Mouse (Mus musculus) MEL (cell line): ENCODE measurements around the gene Dmrta2. TPM values are rescaled to one million over a fixed set of nuclear protein-coding genes. Genes with fewer than 3 reads are reported as not detected.

ENCODE experiments used
- DNase-seq: peaks from one replicate; pipeline ENCODE4 v3.0.0; 2011; ENCODE audit warnings: low read depth, low spot score
- H3K27ac ChIP-seq: 2 replicates; pipeline ENCODE4 v1.5.1; 2012; ENCODE audit warnings: low read depth, mild to moderate bottlenecking, control low read depth, low read length, moderate library complexity; ENCODE audit not compliant: control insufficient read depth
- H3K27me3 ChIP-seq, 2 experiments: fragments of 150-350 bp in 1 of 2; sonication (generic) in 1 of 2; 2 replicates each; pipeline ENCODE4 v1.6.1; 2012; ENCODE audit warnings: low read length in 2 of 2, mild to moderate bottlenecking in 2 of 2, improper control_type of control experiment in 1 of 2, moderate library complexity in 1 of 2; ENCODE audit not compliant: insufficient read depth in 2 of 2, control insufficient read depth in 1 of 2
- H3K36me3 ChIP-seq, 2 experiments: 2 replicates each; pipeline ENCODE4 v1.6.1; 2012 to 2014; ENCODE audit warnings: low read length in 2 of 2, improper control_type of control experiment in 1 of 2, inconsistent platforms in 1 of 2, mild to moderate bottlenecking in 1 of 2; ENCODE audit not compliant: insufficient read depth in 2 of 2, control insufficient read depth in 1 of 2
- H3K4me1 ChIP-seq, 2 experiments: fragments of 150-350 bp in 1 of 2; sonication (generic) in 1 of 2; 2 replicates each; pipeline ENCODE4 v1.6.1; 2012; ENCODE audit warnings: low read length in 2 of 2, improper control_type of control experiment in 1 of 2, mild to moderate bottlenecking in 1 of 2; ENCODE audit not compliant: insufficient read depth in 2 of 2, control insufficient read depth in 1 of 2
- H3K4me3 ChIP-seq, 2 experiments: fragments of 150-350 bp in 1 of 2; sonication (generic) in 1 of 2; 2 replicates each; pipeline ENCODE4 v1.5.1; 2012; ENCODE audit warnings: low read depth in 2 of 2, low read length in 2 of 2, mild to moderate bottlenecking in 2 of 2, moderate library complexity in 2 of 2, control low read depth in 1 of 2, improper control_type of control experiment in 1 of 2; ENCODE audit not compliant: control insufficient read depth in 1 of 2, insufficient read depth in 1 of 2
- H3K79me2 ChIP-seq: 2 replicates; pipeline ENCODE4 v1.6.1; 2012; ENCODE audit warnings: mild to moderate bottlenecking, low read length, moderate library complexity; ENCODE audit not compliant: control insufficient read depth, poor library complexity, insufficient read depth
- H3K9ac ChIP-seq: 2 replicates; pipeline ENCODE4 v1.6.1; 2012; ENCODE audit warnings: low read depth, mild to moderate bottlenecking, control low read depth, low read length, moderate library complexity; ENCODE audit not compliant: control insufficient read depth, poor library complexity, severe bottlenecking
- H3K9me3 ChIP-seq: fragments of 150-350 bp; sonication (generic); replicated peaks from 2 replicates; pipeline ENCODE4 v1.6.1; 2012; ENCODE audit warnings: mild to moderate bottlenecking, low read length, improper control_type of control experiment, moderate library complexity; ENCODE audit not compliant: insufficient read depth
- BHLHE40 ChIP-seq: IDR thresholded peaks from 2 replicates; pipeline ENCODE4 v1.6.1; 2012; ENCODE audit warnings: low read depth, mild to moderate bottlenecking, inconsistent platforms, low read length, improper control_type of control experiment, borderline replicate concordance
- CTCF ChIP-seq, 3 experiments: IDR thresholded peaks in 2 of 3; conservative IDR thresholded peaks in 1 of 3; 2 replicates each; pipeline ENCODE4 v1.5.1; 2011 to 2012; ENCODE audit warnings: low read length in 3 of 3, low read depth in 2 of 3, mild to moderate bottlenecking in 2 of 3, improper control_type of control experiment in 1 of 3, inconsistent platforms in 1 of 3, mixed read lengths in 1 of 3, moderate library complexity in 1 of 3; ENCODE audit not compliant: control insufficient read depth in 1 of 3, insufficient read depth in 1 of 3, poor library complexity in 1 of 3, severe bottlenecking in 1 of 3
- E2F4 ChIP-seq: IDR thresholded peaks from 2 replicates; pipeline ENCODE4 v1.6.1; 2011; ENCODE audit warnings: low read depth, low read length, improper control_type of control experiment, borderline replicate concordance
- ELF1 ChIP-seq: IDR thresholded peaks from 2 replicates; pipeline ENCODE4 v1.6.1; 2014; ENCODE audit warnings: low read depth, mild to moderate bottlenecking, inconsistent platforms, low read length, improper control_type of control experiment, moderate library complexity
- EP300 ChIP-seq, 2 experiments: IDR thresholded peaks; 2 replicates each; pipeline ENCODE4 v1.6.1; 2011; ENCODE audit warnings: improper control_type of control experiment in 2 of 2, low read length in 2 of 2, low read depth in 1 of 2, mild to moderate bottlenecking in 1 of 2
- ETS1 ChIP-seq: IDR thresholded peaks from 2 replicates; pipeline ENCODE4 v1.6.1; 2012; ENCODE audit warnings: low read depth, mild to moderate bottlenecking, inconsistent platforms, low read length, improper control_type of control experiment, moderate library complexity
- GABPA ChIP-seq: IDR thresholded peaks from 2 replicates; pipeline ENCODE4 v1.6.1; 2012; ENCODE audit warnings: low read depth, mild to moderate bottlenecking, inconsistent platforms, low read length, improper control_type of control experiment, moderate library complexity
- GATA1 ChIP-seq: IDR thresholded peaks from 2 replicates; pipeline ENCODE4 v1.6.1; 2011; ENCODE audit warnings: low read depth, low read length, improper control_type of control experiment
- JUND ChIP-seq: IDR thresholded peaks from 2 replicates; pipeline ENCODE4 v1.6.1; 2011; ENCODE audit warnings: low read depth, mild to moderate bottlenecking, improper control_type of control experiment, low read length
- KAT2A ChIP-seq: conservative IDR thresholded peaks from 2 replicates; pipeline ENCODE4 v1.6.1; 2012; ENCODE audit warnings: low read depth, low read length, improper control_type of control experiment, inconsistent platforms
- MAFK ChIP-seq: IDR thresholded peaks from 2 replicates; pipeline ENCODE4 v1.6.1; 2011; ENCODE audit warnings: low read depth, mild to moderate bottlenecking, low read length, improper control_type of control experiment, borderline replicate concordance
- MAX ChIP-seq: IDR thresholded peaks from 2 replicates; pipeline ENCODE4 v1.6.1; 2011; ENCODE audit warnings: low read length, improper control_type of control experiment
- MAZ ChIP-seq: IDR thresholded peaks from 2 replicates; pipeline ENCODE4 v1.6.1; 2012; ENCODE audit warnings: low read depth, mild to moderate bottlenecking, inconsistent platforms, low read length, improper control_type of control experiment
- MYB ChIP-seq: IDR thresholded peaks from 2 replicates; pipeline ENCODE4 v1.6.1; 2011; ENCODE audit warnings: mild to moderate bottlenecking, low read depth, low read length, improper control_type of control experiment
- NELFE ChIP-seq: IDR thresholded peaks from 2 replicates; pipeline ENCODE4 v1.6.1; 2011; ENCODE audit warnings: low read depth, low read length, improper control_type of control experiment
- NRF1 ChIP-seq: IDR thresholded peaks from 2 replicates; pipeline ENCODE4 v1.6.1; 2014; ENCODE audit warnings: low read depth, mild to moderate bottlenecking, inconsistent platforms, low read length, improper control_type of control experiment, moderate library complexity; ENCODE audit not compliant: poor library complexity, insufficient read depth, severe bottlenecking
- POLR2AphosphoS2 ChIP-seq: IDR thresholded peaks from 2 replicates; pipeline ENCODE4 v1.6.1; 2011; ENCODE audit warnings: low read length, improper control_type of control experiment
- POLR2AphosphoS5 ChIP-seq: IDR thresholded peaks from 2 replicates; pipeline ENCODE4 v1.6.1; 2012; ENCODE audit warnings: low read depth, borderline replicate concordance, mild to moderate bottlenecking, inconsistent platforms, low read length, moderate library complexity, mixed read lengths
- RAD21 ChIP-seq: IDR thresholded peaks from 2 replicates; pipeline ENCODE4 v1.6.1; 2011; ENCODE audit warnings: mild to moderate bottlenecking, low read depth, low read length, improper control_type of control experiment
- RCOR1 ChIP-seq: IDR thresholded peaks from 2 replicates; pipeline ENCODE4 v1.6.1; 2012; ENCODE audit warnings: low read depth, mild to moderate bottlenecking, inconsistent platforms, low read length, improper control_type of control experiment
- SIN3A ChIP-seq: IDR thresholded peaks from 2 replicates; pipeline ENCODE4 v1.6.1; 2012; ENCODE audit warnings: low read length, improper control_type of control experiment, inconsistent platforms
- SMC3 ChIP-seq: IDR thresholded peaks from 2 replicates; pipeline ENCODE4 v1.6.1; 2011; ENCODE audit warnings: low read depth, low read length, improper control_type of control experiment
- TBP ChIP-seq: IDR thresholded peaks from 2 replicates; pipeline ENCODE4 v1.8.0; 2011; ENCODE audit warnings: low read depth, low read length, improper control_type of control experiment
- TCF12 ChIP-seq: IDR thresholded peaks from 2 replicates; pipeline ENCODE4 v1.6.1; 2014; ENCODE audit warnings: low read depth, mild to moderate bottlenecking, inconsistent platforms, low read length, improper control_type of control experiment, moderate library complexity
- UBTF ChIP-seq: IDR thresholded peaks from 2 replicates; pipeline ENCODE4 v1.6.1; 2012; ENCODE audit warnings: low read depth, mild to moderate bottlenecking, inconsistent platforms, low read length, improper control_type of control experiment, moderate library complexity, borderline replicate concordance; ENCODE audit not compliant: insufficient read depth
- USF1 ChIP-seq: IDR thresholded peaks from 2 replicates; pipeline ENCODE4 v1.6.1; 2014; ENCODE audit warnings: low read depth, mild to moderate bottlenecking, inconsistent platforms, low read length, improper control_type of control experiment, moderate library complexity
- ZC3H11A ChIP-seq: IDR thresholded peaks from 2 replicates; pipeline ENCODE4 v1.6.1; 2012; ENCODE audit warnings: low read depth, mild to moderate bottlenecking, inconsistent platforms, low read length, improper control_type of control experiment
- ZKSCAN1 ChIP-seq: IDR thresholded peaks from 2 replicates; pipeline ENCODE4 v1.6.1; 2012; ENCODE audit warnings: low read depth, mild to moderate bottlenecking, inconsistent platforms, low read length, improper control_type of control experiment, moderate library complexity
- ZNF384 ChIP-seq: IDR thresholded peaks from 2 replicates; pipeline ENCODE4 v1.6.1; 2012; ENCODE audit warnings: low read depth, mild to moderate bottlenecking, inconsistent platforms, low read length, improper control_type of control experiment
- polyA plus RNA-seq, 2 experiments: library from polyadenylated mRNA; stranded (reverse) in 1 of 2; unstranded in 1 of 2; fragments of >175 nt in 1 of 2; fragments of >200 nt in 1 of 2; gene quantifications; 2 replicates each; pipeline versions ENCODE4 v1.2.1 to v1.2.4; 2012; ENCODE audit warnings: low replicate concordance in 2 of 2, low read depth in 1 of 2; ENCODE audit not compliant: insufficient read length in 2 of 2, insufficient read depth in 1 of 2, missing spikeins in 1 of 2
- total RNA-seq: library from RNA; depleted of rRNA; stranded (reverse); fragments of 300-350 nt; gene quantifications from 2 replicates; pipeline ENCODE4 v1.2.3, GENCODE M21; 2012

The Dmrta2 gene
- total and polyA plus RNA-seq, 3 experiments: 0.08 to 0.11 TPM; not detected in 1

DNA sequence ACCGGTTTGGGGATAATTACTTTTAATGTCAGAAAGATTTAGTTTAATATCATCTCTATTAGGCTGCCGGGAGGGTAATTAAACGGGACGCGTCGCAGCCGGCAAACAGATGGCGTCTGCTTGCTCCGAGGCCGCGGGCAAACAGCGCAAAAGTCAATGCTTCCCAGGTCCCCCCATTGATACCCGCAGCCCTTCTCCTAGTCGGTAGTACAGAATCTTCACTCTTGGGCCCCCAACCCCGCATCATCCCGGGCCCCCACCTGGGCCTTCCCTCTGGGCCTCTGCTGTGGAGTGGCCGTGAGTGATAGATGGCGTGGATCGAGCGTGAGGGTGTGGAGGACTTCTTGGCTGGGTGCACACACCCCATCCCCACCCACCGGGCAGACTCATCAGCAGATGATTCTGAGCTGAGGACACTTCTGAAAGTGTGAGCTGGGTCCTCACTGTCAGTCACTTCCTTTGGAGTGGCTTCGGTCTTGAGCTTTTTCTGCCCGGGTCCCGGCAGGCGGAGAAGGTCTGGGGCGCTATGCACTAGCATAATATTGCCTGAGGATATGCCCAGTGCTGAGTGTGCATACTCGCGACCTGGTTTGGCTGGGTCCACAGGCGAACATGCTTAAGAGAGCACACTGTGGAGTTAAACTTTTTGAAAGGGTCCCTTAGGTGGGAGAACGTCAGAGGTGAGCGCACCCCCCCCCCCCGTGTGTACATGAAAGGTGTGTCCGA, 3.0 kb upstream of the Dmrta2 start:
- H3K9ac ChIP-seq: no peak overlapping the region

DNA sequence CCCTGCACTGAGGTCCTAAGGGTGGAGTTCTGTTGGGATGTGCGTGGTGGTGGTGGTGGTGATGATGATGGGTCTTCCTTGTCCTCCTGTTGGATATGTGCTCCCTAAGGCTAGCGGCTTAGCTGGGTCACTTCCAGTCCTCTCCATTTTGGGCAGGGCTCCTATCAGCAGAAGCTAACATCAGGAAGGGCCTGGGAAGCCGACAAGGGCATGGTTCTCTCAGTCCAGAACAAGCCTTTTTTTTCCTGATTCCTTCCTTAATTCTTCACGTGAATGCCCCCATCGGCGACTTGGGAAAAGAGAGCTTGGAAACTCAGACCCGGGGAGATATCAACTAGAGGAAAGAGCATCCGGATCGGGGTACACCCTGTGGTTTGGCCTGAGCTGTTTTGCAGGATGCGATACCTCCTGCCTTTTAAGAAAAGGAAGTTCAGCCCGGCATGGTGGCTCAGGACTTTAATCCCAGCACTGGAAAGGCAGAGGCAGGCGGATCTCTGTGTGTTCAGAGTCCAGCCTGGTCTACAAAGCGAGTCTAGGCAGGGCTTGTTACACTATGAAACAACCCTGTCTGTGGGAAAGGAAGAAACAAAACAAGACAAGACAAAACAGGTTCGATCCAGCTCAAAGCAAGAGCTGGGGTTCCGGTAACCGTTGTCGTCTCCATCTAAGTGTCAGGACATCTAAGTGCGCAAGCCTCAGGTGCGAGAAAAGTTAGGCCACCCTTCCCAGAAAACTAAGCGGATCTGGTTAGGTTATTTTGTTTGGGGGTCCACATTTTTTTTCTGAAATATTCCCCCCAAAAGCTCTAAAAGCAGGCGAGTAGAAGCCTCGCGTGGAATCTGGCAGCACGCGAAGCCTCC, 2.2 kb upstream of the Dmrta2 start:
- DNase-seq: no peak
- H3K27ac ChIP-seq: no peak overlapping the region
- no peaks in the 10 kb centered on the region for H3K36me3 ChIP-seq
- no peak for TF ChIP-seq USF1
- TF ChIP-seq ZKSCAN1: no peak
- no peak for TF ChIP-seq RAD21
- TF ChIP-seq ETS1: no peak
- no peak for TF ChIP-seq NRF1
- TF ChIP-seq RCOR1: no peak
- TF ChIP-seq MAFK: no peak
- no peak for TF ChIP-seq ZNF384
- TF ChIP-seq CTCF (IDR thresholded peaks at IDR 0.05 in 2 of 3, conservative IDR thresholded peaks at IDR 0.05 in 1 of 3; ENCODE audit: control insufficient read depth in 1 of 3, insufficient read depth in 1 of 3, low read depth in 2 of 3, low read length in 3 of 3, poor library complexity in 1 of 3, severe bottlenecking in 1 of 3): no peak
- no peak for TF ChIP-seq MAX
- no peak for TF ChIP-seq E2F4
- no peak for TF ChIP-seq MAZ
- no peak for TF ChIP-seq BHLHE40
- TF ChIP-seq JUND: no peak
- no peak for TF ChIP-seq MYB
- no peak for TF ChIP-seq POLR2AphosphoS2
- TF ChIP-seq POLR2AphosphoS5: no peak
- TF ChIP-seq TBP: no peak
- TF ChIP-seq GABPA: no peak
- TF ChIP-seq ZC3H11A: no peak
- H3K27me3 ChIP-seq: no peaks in the 10 kb centered on the region
- H3K9ac ChIP-seq: no peak overlapping the region
- no peaks in the 10 kb centered on the region for H3K4me1 ChIP-seq
- no peaks in the 10 kb centered on the region for H3K79me2 ChIP-seq
- H3K4me3 ChIP-seq: no peak overlapping the region
- H3K9me3 ChIP-seq: no peaks in the 10 kb centered on the region

More for the DNA sequence above, 3.0 kb upstream of the Dmrta2 start:
- Histone ChIP-seq H3K4me3 (no peak overlapping the region), H3K27ac (no peak overlapping the region), H3K36me3 (no peaks in the 10 kb centered on the region), H3K9me3 (no peaks in the 10 kb centered on the region), H3K4me1 (no peaks in the 10 kb centered on the region), H3K27me3 (no peaks in the 10 kb centered on the region), H3K79me2 (no peaks in the 10 kb centered on the region)
- no peak for DNase-seq
- TF ChIP-seq MAX (no peak), ZC3H11A (no peak), ETS1 (no peak), SMC3 (no peak), NELFE (no peak), MAFK (no peak), ZKSCAN1 (no peak), MYB (no peak), CTCF (IDR thresholded peaks at IDR 0.05 in 2 of 3, conservative IDR thresholded peaks at IDR 0.05 in 1 of 3; ENCODE audit: control insufficient read depth in 1 of 3, insufficient read depth in 1 of 3, low read depth in 2 of 3, low read length in 3 of 3, poor library complexity in 1 of 3, severe bottlenecking in 1 of 3) (no peak), UBTF (no peak), POLR2AphosphoS5 (no peak), E2F4 (no peak), SIN3A (no peak), ELF1 (no peak), KAT2A (no peak), EP300 (IDR thresholded peaks at IDR 0.05; ENCODE audit: low read depth in 1 of 2, low read length in 2 of 2) (no peak), GATA1 (no peak), TCF12 (no peak), TBP (no peak), POLR2AphosphoS2 (no peak)
